Mouse (Mus musculus) v-Abl transformed pro-B cells (cell line): ENCODE measurements around the gene Dnaja3.

Experiments
- in situ Hi-C, 2 experiments: fragments of 400-800 bp; cut with MboI; formaldehyde crosslinking; loops; one replicate each; pipeline ENCODE4 v1.15.1; 2025; ENCODE audit not compliant: unreplicated experiment in 2 of 2

Gene Dnaja3

GRCm38 (mm10) chr16:4641119-4641838 lies 1.5 kb downstream of the Dnaja3 start:
- in situ Hi-C loops = no loop called here

- in situ Hi-C loops = no loop called here
Measured at GRCm38 (mm10) chr16:4642190-4642589, 2.4 kb downstream of the Dnaja3 start.

- in situ Hi-C loops = no loop called here
Measured at GRCm38 (mm10) chr16:4642937-4643336, 3.1 kb downstream of the Dnaja3 start.

GRCm38 (mm10) chr16:4643670-4644419 lies 4.1 kb downstream of the Dnaja3 start:
- in situ Hi-C loops = no loop called here

- in situ Hi-C loops = no loop called here
Measured at GRCm38 (mm10) chr16:4645867-4646266, 6.1 kb downstream of the Dnaja3 start.

GRCm38 (mm10) chr16:4646831-4647230 lies 7.0 kb downstream of the Dnaja3 start:
- in situ Hi-C loops = no loop called here

GRCm38 (mm10) chr16:4647651-4648141 lies 7.9 kb downstream of the Dnaja3 start:
- in situ Hi-C loops = no loop called here

- in situ Hi-C loops = no loop called here
Measured at GRCm38 (mm10) chr16:4648416-4649023, 8.7 kb downstream of the Dnaja3 start.

GRCm38 (mm10) chr16:4649211-4649610 lies 9.4 kb downstream of the Dnaja3 start:
- in situ Hi-C loops = no loop called here

GRCm38 (mm10) chr16:4649692-4650091 lies 9.9 kb downstream of the Dnaja3 start:
- in situ Hi-C loops = loop anchor here in 1 of 2 experiments (25.0 kb wide), 1 partner anchor 263 kb away; no protein-coding TSS in a partner anchor

- in situ Hi-C loops = loop anchor here in 1 of 2 experiments (25.0 kb wide), 1 partner anchor 262 kb away; no protein-coding TSS in a partner anchor
Measured at GRCm38 (mm10) chr16:4650161-4650560, 10.4 kb downstream of the Dnaja3 start.

- in situ Hi-C loops = loop anchor here in 1 of 2 experiments (25.0 kb wide), 1 partner anchor 261 kb away; no protein-coding TSS in a partner anchor
Measured at GRCm38 (mm10) chr16:4651081-4651480, 11.3 kb downstream of the Dnaja3 start.

- in situ Hi-C loops = loop anchor here in 1 of 2 experiments (25.0 kb wide), 1 partner anchor 261 kb away; no protein-coding TSS in a partner anchor
Measured at GRCm38 (mm10) chr16:4651624-4652023, 11.8 kb downstream of the Dnaja3 start.

GRCm38 (mm10) chr16:4652707-4653416 lies 13.1 kb downstream of the Dnaja3 start:
- in situ Hi-C loops = loop anchor here in 1 of 2 experiments (25.0 kb wide), 1 partner anchor 259 kb away; no protein-coding TSS in a partner anchor

GRCm38 (mm10) chr16:4654706-4655105 lies 14.9 kb downstream of the Dnaja3 start:
- in situ Hi-C loops = loop anchor here in 1 of 2 experiments (25.0 kb wide), 1 partner anchor 258 kb away; no protein-coding TSS in a partner anchor

GRCm38 (mm10) chr16:4655251-4655734 lies 15.5 kb downstream of the Dnaja3 start:
- in situ Hi-C loops = loop anchor here in 1 of 2 experiments (25.0 kb wide), 1 partner anchor 257 kb away; no protein-coding TSS in a partner anchor

- in situ Hi-C loops = loop anchor here in 1 of 2 experiments (25.0 kb wide), 1 partner anchor 256 kb away; no protein-coding TSS in a partner anchor
Measured at GRCm38 (mm10) chr16:4655764-4656570, 16.2 kb downstream of the Dnaja3 start.

GRCm38 (mm10) chr16:4656571-4657081 lies 16.8 kb downstream of the Dnaja3 start:
- in situ Hi-C loops = loop anchor here in 1 of 2 experiments (25.0 kb wide), 1 partner anchor 256 kb away; no protein-coding TSS in a partner anchor
